8 mouse cellular contexts compared by ENCODE assay signal in the genomic region with DNA sequence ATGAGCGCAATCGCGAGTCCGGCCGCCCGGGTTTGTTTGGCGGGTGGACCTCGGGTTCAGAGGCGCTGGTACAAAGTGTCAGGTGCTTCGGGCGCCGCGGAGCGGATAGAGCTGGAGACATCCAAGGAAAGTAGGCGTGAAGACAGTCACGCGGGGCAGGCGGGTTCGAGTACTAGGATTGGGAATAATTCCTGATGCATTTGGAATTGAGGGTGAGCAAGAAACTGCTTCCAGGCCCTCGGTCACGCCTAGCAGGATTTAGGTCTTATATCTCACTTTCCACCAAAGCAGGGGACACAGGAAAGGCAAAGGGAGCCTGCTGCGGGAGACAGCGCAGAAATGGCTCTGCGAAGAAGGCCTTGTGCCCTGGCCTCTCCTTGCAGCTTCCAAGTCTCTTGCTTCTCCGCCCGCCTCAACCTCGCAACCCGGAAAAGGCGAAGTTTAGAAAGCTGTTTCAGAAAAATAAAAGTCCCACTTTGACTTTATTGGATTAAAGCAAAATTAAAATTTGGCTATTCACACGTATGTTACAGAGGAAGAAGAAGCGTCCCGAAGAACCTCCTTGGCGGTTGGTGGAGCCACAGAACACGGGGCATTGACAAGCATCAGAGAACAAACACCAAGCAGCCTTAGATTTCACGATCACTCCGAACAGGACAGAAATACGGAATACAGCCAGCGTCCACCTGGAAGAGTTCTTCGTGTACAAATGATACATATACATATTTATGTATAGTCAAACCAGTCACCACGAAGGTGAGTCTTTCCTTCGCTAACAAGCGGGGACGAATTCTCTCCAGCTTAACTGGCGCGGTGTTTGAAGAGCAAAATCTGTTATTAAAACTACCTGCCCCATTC. TPM values are rescaled to one million over a fixed set of nuclear protein-coding genes. Genes with fewer than 3 reads are reported as not detected.
A peak's percentile ranks its signal among the peaks of the same experiment; 100 is the strongest.
DNase-seq lines count a peak whose midpoint lies in the region; ATAC-seq and TF ChIP-seq lines count a peak whose summit lies in the region.

No protein-coding gene starts in this region.

- ATAC-seq in heart, embryonic 13.5 days (ENCODE audit: extremely low read depth, insufficient number of reproducible peaks, low FRiP score, low TSS enrichment) = no peak
- ATAC-seq in hindbrain, embryonic 14.5 days (ENCODE audit: low FRiP score) = no peak
- no peak for ATAC-seq in midbrain, embryonic 16.5 days

- DNase-seq in heart, adult 8-10 months (ENCODE audit: low spot score) = no peak
- peak; percentile 48 for DNase-seq in embryo, embryonic 11 days
- no peak for DNase-seq in hindbrain, embryonic 14.5 days (ENCODE audit: low spot score)
- DNase-seq in left cerebral cortex, adult 2 months (ENCODE audit: extremely low spot score in 1 of 2, low spot score in 2 of 2) = no peak
- DNase-seq in gastrocnemius, postnatal 25 days = no peak
- DNase-seq in thymus, postnatal 36 days = no peak

- H3K4me1 ChIP-seq in heart, embryonic 13.5 days = peaks cover 46% of the 10 kb centered on the region
- H3K4me1 ChIP-seq in hindbrain, embryonic 14.5 days (replicated peaks; ENCODE audit: control insufficient read depth, insufficient read depth, low read length) = peaks cover 27% of the 10 kb centered on the region
- peaks cover 36% of the 10 kb centered on the region for H3K4me1 ChIP-seq in midbrain, embryonic 16.5 days (ENCODE audit: control insufficient read depth, insufficient read depth, low read length)

- 4% methylated on average over 45 of the region's 45 CpGs for WGBS in heart, embryonic 13.5 days
- WGBS in hindbrain, embryonic 14.5 days = 4% methylated on average over 45 of the region's 45 CpGs
- 6% methylated on average over 45 of the region's 45 CpGs for WGBS in midbrain, embryonic 16.5 days

- H3K27me3 ChIP-seq in heart, embryonic 13.5 days (replicated peaks) = peaks cover 98% of the 10 kb centered on the region
- peaks cover 74% of the 10 kb centered on the region for H3K27me3 ChIP-seq in hindbrain, embryonic 14.5 days (ENCODE audit: control insufficient read depth, insufficient read depth, low read length)
- H3K27me3 ChIP-seq in midbrain, embryonic 16.5 days (ENCODE audit: control insufficient read depth, insufficient read depth, low read depth, low read length) = peaks cover 19% of the 10 kb centered on the region

- no peak overlapping the region for H3K27ac ChIP-seq in heart, embryonic 13.5 days (replicated peaks)
- H3K27ac ChIP-seq in hindbrain, embryonic 14.5 days = peak overlapping the region; percentile 86
- no peak overlapping the region for H3K27ac ChIP-seq in midbrain, embryonic 16.5 days (ENCODE audit: low read length)
- H3K27ac ChIP-seq in left cerebral cortex, adult 2 months = no peak overlapping the region

- H3K9me3 ChIP-seq in heart, embryonic 13.5 days = no peaks in the 10 kb centered on the region
- no peaks in the 10 kb centered on the region for H3K9me3 ChIP-seq in hindbrain, embryonic 14.5 days (ENCODE audit: control insufficient read depth, low read length)
- no peaks in the 10 kb centered on the region for H3K9me3 ChIP-seq in midbrain, embryonic 16.5 days (replicated peaks; ENCODE audit: control insufficient read depth, low read length, poor library complexity, severe bottlenecking)

- no peak for TF ChIP-seq CTCF in left cerebral cortex, adult 2 months (IDR thresholded peaks at IDR 0.05)

- peak overlapping the region; percentile 24 for H3K4me3 ChIP-seq in heart, embryonic 13.5 days
- H3K4me3 ChIP-seq in hindbrain, embryonic 14.5 days (replicated peaks; ENCODE audit: low read length) = peak overlapping the region; percentile 71
- H3K4me3 ChIP-seq in midbrain, embryonic 16.5 days (ENCODE audit: low read depth, low read length) = peak overlapping the region; percentile 71
- no peak overlapping the region for H3K4me3 ChIP-seq in left cerebral cortex, adult 2 months

- H3K4me2 ChIP-seq in heart, embryonic 13.5 days = peak overlapping the region; percentile 42
- H3K4me2 ChIP-seq in hindbrain, embryonic 14.5 days (replicated peaks) = peak overlapping the region; percentile 84
- H3K4me2 ChIP-seq in midbrain, embryonic 16.5 days (ENCODE audit: low read length) = peak overlapping the region; percentile 97

- no peak overlapping the region for H3K9ac ChIP-seq in heart, embryonic 13.5 days
- H3K9ac ChIP-seq in hindbrain, embryonic 14.5 days = peak overlapping the region; percentile 74
- H3K9ac ChIP-seq in midbrain, embryonic 16.5 days (ENCODE audit: low read depth, low read length) = peak overlapping the region; percentile 27; the same call in 1 of the 2 replicates

- intact Hi-C loops in left cerebral cortex, adult 2 months (cut with DNase I) = no loop called here

- no peaks in the 10 kb centered on the region for H3K36me3 ChIP-seq in heart, embryonic 13.5 days
- H3K36me3 ChIP-seq in hindbrain, embryonic 14.5 days (replicated peaks; ENCODE audit: control insufficient read depth, insufficient read depth) = no peaks in the 10 kb centered on the region
- H3K36me3 ChIP-seq in midbrain, embryonic 16.5 days (ENCODE audit: control insufficient read depth, insufficient read depth, low read length) = no peaks in the 10 kb centered on the region

RNA-seq across cellular contexts. Expression of a gene that starts 3.2 kb away (rescaled TPM):
- polyA plus RNA-seq in heart, embryonic 13.5 days (2015; fragmentation: Nextera tagmentation; extraction: Ambion mirVana) = 0.08 and 0.09 TPM in 2 replicates
- total RNA-seq in heart, adult 8-10 months (2022) = under 1 TPM; 0.28 to 0.81 (median 0.38) TPM
- polyA plus RNA-seq in hindbrain, embryonic 14.5 days (2014; fragmentation: Nextera tagmentation; extraction: Ambion mirVana) = 37.4 and 38.0 TPM in 2 replicates
- polyA plus RNA-seq in midbrain, embryonic 16.5 days (2015; fragmentation: Nextera tagmentation; extraction: Ambion mirVana) = 16.7 and 19.9 TPM in 2 replicates
- total RNA-seq in left cerebral cortex, adult 2 months (2021) = 1 to 10 TPM; 7.4 to 9.0 TPM
- under 1 TPM in 1 of 2 experiments, not detected in 1; 0.16 TPM for total RNA-seq in gastrocnemius, postnatal 25 days (2021)

Comparison
In these comparisons a context has a peak if more than half of its experiments do, and no peak if none do; other contexts are left out.
1. H3K4me2 ChIP-seq: peak in every context shown above with its lines; median percentile 97 in midbrain, embryonic 16.5 days; 84 in hindbrain, embryonic 14.5 days; 42 in heart, embryonic 13.5 days.
2. RNA of a gene that starts 3.2 kb away (total RNA-seq): 7.4 to 9.0 TPM in left cerebral cortex, adult 2 months; 0.28 to 0.81 TPM in heart, adult 8-10 months and 0.16 TPM in gastrocnemius, postnatal 25 days; every median in the first group is over 4 times any median in the second.